Mouse (Mus musculus): ENCODE measurements around the gene Mpped1. TPM values are rescaled to one million over a fixed set of nuclear protein-coding genes. Genes with fewer than 3 reads are reported as not detected.

Mpped1 gene
- not detected for polyA plus RNA-seq (2015; fragmentation: Illumina TruSeq; extraction: RNeasy Lipid Tissue Mini Kit (QIAGEN cat#74804); ENCODE audit: insufficient read depth, low read depth, low replicate concordance)

GRCm38 (mm10) chr15:83779387-83779786 lies at the start of gene Mpped1:
TSS of gene Mpped1 (plus strand) at chr15:83779467.

Other genes starting within 250 kb of the Mpped1 start
- 27.9 TPM for gene Tspo, start 215.9 kb upstream of the Mpped1 start, polyA plus RNA-seq (2015; fragmentation: Illumina TruSeq; extraction: RNeasy Lipid Tissue Mini Kit (QIAGEN cat#74804); ENCODE audit: insufficient read depth, low read depth, low replicate concordance)
- gene Mcat, start 215.7 kb upstream of the Mpped1 start, polyA plus RNA-seq (2015; fragmentation: Illumina TruSeq; extraction: RNeasy Lipid Tissue Mini Kit (QIAGEN cat#74804); ENCODE audit: insufficient read depth, low read depth, low replicate concordance) = 4.8 TPM
- 3.6 TPM for gene Ttll12, start 184.3 kb upstream of the Mpped1 start, polyA plus RNA-seq (2015; fragmentation: Illumina TruSeq; extraction: RNeasy Lipid Tissue Mini Kit (QIAGEN cat#74804); ENCODE audit: insufficient read depth, low read depth, low replicate concordance)
- 0.44 TPM for gene Scube1, start 54.4 kb upstream of the Mpped1 start, polyA plus RNA-seq (2015; fragmentation: Illumina TruSeq; extraction: RNeasy Lipid Tissue Mini Kit (QIAGEN cat#74804); ENCODE audit: insufficient read depth, low read depth, low replicate concordance)